Mouse (Mus musculus) myocyte (in vitro differentiated cells): Measurements from ENCODE around the gene Frmpd2. TPM values are rescaled to one million over a fixed set of nuclear protein-coding genes. Genes with fewer than 3 reads are reported as not detected.

Source experiments
- H3K27me3 ChIP-seq: one replicate; pipeline ENCODE4 v1.6.1; 2011; ENCODE audit not compliant: control insufficient read depth, insufficient read depth, insufficient read length
- H3K36me3 ChIP-seq: one replicate; pipeline ENCODE4 v1.6.1; 2011; ENCODE audit not compliant: control insufficient read depth, insufficient read depth
- H3K4me2 ChIP-seq: one replicate; pipeline ENCODE4 v1.6.1; 2011; ENCODE audit warnings: low read depth, control low read depth
- H3K4me3 ChIP-seq: one replicate; pipeline ENCODE4 v1.5.1; 2011; ENCODE audit warnings: mild to moderate bottlenecking, control low read depth, moderate library complexity
- H3K79me2 ChIP-seq: one replicate; pipeline ENCODE4 v1.6.1; 2011; ENCODE audit not compliant: control insufficient read depth, insufficient read depth
- H3ac ChIP-seq: one replicate; pipeline ENCODE4 v1.6.1; 2011; ENCODE audit not compliant: control insufficient read depth, insufficient read length
- CEBPB ChIP-seq: IDR thresholded peaks from 2 replicates; pipeline ENCODE4 v1.6.1; 2011; ENCODE audit warnings: mild to moderate bottlenecking, moderate library complexity; ENCODE audit not compliant: poor library complexity, insufficient read depth, severe bottlenecking
- E2F4 ChIP-seq: IDR thresholded peaks from one replicate; pipeline ENCODE4 v1.6.1; 2011; ENCODE audit warnings: mild to moderate bottlenecking, control low read depth, moderate library complexity; ENCODE audit not compliant: insufficient read depth
- MAX ChIP-seq: IDR thresholded peaks from one replicate; pipeline ENCODE4 v1.6.1; 2011; ENCODE audit warnings: low read depth, mild to moderate bottlenecking, control low read depth
- MYOD1 ChIP-seq, 3 experiments: IDR thresholded peaks; one replicate each; pipeline ENCODE4 v1.6.1; 2011; ENCODE audit warnings: control low read depth in 2 of 3, low read depth in 2 of 3, mild to moderate bottlenecking in 2 of 3, moderate library complexity in 1 of 3; ENCODE audit not compliant: insufficient read length in 2 of 3, control insufficient read depth in 1 of 3
- MYOG ChIP-seq, 3 experiments: IDR thresholded peaks; one replicate each; pipeline ENCODE4 v1.6.1; 2011; ENCODE audit warnings: control low read depth in 2 of 3, low read depth in 2 of 3, mild to moderate bottlenecking in 2 of 3; ENCODE audit not compliant: insufficient read length in 2 of 3, control insufficient read depth in 1 of 3, insufficient read depth in 1 of 3
- POLR2A ChIP-seq: IDR thresholded peaks from one replicate; pipeline ENCODE4 v1.6.1; 2011; ENCODE audit warnings: low read depth, mild to moderate bottlenecking, control low read depth, moderate library complexity; ENCODE audit not compliant: insufficient read length
- POLR2AphosphoS2 ChIP-seq: IDR thresholded peaks from one replicate; pipeline ENCODE4 v1.6.1; 2011; ENCODE audit warnings: low read depth, control low read depth; ENCODE audit not compliant: insufficient read length
- REST ChIP-seq: IDR thresholded peaks from one replicate; pipeline ENCODE4 v1.6.1; 2011; ENCODE audit warnings: mild to moderate bottlenecking, control low read depth, moderate library complexity; ENCODE audit not compliant: insufficient read depth, insufficient read length
- SRF ChIP-seq: IDR thresholded peaks from one replicate; pipeline ENCODE4 v1.6.1; 2011; ENCODE audit warnings: low read depth; ENCODE audit not compliant: control insufficient read depth, insufficient read length
- TCF12 ChIP-seq: IDR thresholded peaks from one replicate; pipeline ENCODE4 v1.6.1; 2011; ENCODE audit warnings: mild to moderate bottlenecking, control low read depth; ENCODE audit not compliant: poor library complexity, insufficient read depth, severe bottlenecking
- TCF3 ChIP-seq: IDR thresholded peaks from one replicate; pipeline ENCODE4 v1.6.1; 2011; ENCODE audit warnings: low read depth, control low read depth; ENCODE audit not compliant: insufficient read length
- USF1 ChIP-seq: IDR thresholded peaks from one replicate; pipeline ENCODE4 v1.6.1; 2011; ENCODE audit warnings: low read depth, mild to moderate bottlenecking, control low read depth, moderate library complexity
- polyA plus RNA-seq: library from polyadenylated mRNA; unstranded; fragments of >200 nt; fragmentation: generic; extraction: Trizol; gene quantifications from one replicate; pipeline ENCODE4 v1.2.1, GENCODE M21; 2012; ENCODE audit warnings: missing spikeins

Frmpd2 gene
- polyA plus RNA-seq, 1 experiment = not detected

GRCm38 (mm10) chr14:33500631-33501030 lies 29.1 kb downstream of the Frmpd2 start:
- Histone ChIP-seq H3K4me3 (no peak overlapping the region), H3K27me3 (peaks cover 47% of the 10 kb centered on the region), H3K79me2 (no peaks in the 10 kb centered on the region), H3K36me3 (no peaks in the 10 kb centered on the region), H3K4me2 (no peak overlapping the region), H3ac (no peak overlapping the region)
- TF ChIP-seq POLR2AphosphoS2 (no peak), E2F4 (no peak), REST (no peak), TCF12 (no peak), MAX (no peak), POLR2A (no peak), SRF (no peak), MYOG (IDR thresholded peaks at IDR 0.05; ENCODE audit: control insufficient read depth in 1 of 3, insufficient read depth in 1 of 3, insufficient read length in 2 of 3, low read depth in 2 of 3) (no peak)

GRCm38 (mm10) chr14:33503311-33503710 lies 31.8 kb downstream of the Frmpd2 start:
- no peak for TF ChIP-seq SRF
- TF ChIP-seq POLR2A = no peak
- no peak for TF ChIP-seq TCF12
- TF ChIP-seq MAX = no peak
- no peak for TF ChIP-seq POLR2AphosphoS2
- no peak for TF ChIP-seq MYOD1 (IDR thresholded peaks at IDR 0.05; ENCODE audit: control insufficient read depth in 1 of 3, insufficient read length in 2 of 3, low read depth in 2 of 3)
- TF ChIP-seq REST = no peak
- TF ChIP-seq CEBPB = no peak
- TF ChIP-seq E2F4 = no peak
- TF ChIP-seq TCF3 = no peak
- H3ac ChIP-seq = no peak overlapping the region

GRCm38 (mm10) chr14:33506696-33507095 lies 35.2 kb downstream of the Frmpd2 start:
- H3ac ChIP-seq = no peak overlapping the region
- peaks cover 37% of the 10 kb centered on the region for H3K27me3 ChIP-seq
- no peaks in the 10 kb centered on the region for H3K79me2 ChIP-seq
- H3K4me2 ChIP-seq = no peak overlapping the region
- no peak overlapping the region for H3K4me3 ChIP-seq
- TF ChIP-seq POLR2AphosphoS2 (no peak), SRF (no peak), MYOD1 (IDR thresholded peaks at IDR 0.05; ENCODE audit: control insufficient read depth in 1 of 3, insufficient read length in 2 of 3, low read depth in 2 of 3) (no peak), POLR2A (no peak), TCF3 (no peak), E2F4 (no peak), MYOG (IDR thresholded peaks at IDR 0.05; ENCODE audit: control insufficient read depth in 1 of 3, insufficient read depth in 1 of 3, insufficient read length in 2 of 3, low read depth in 2 of 3) (no peak)
- no peaks in the 10 kb centered on the region for H3K36me3 ChIP-seq

More at GRCm38 (mm10) chr14:33503311-33503710, 31.8 kb downstream of the Frmpd2 start:
- no peaks in the 10 kb centered on the region for H3K36me3 ChIP-seq
- H3K27me3 ChIP-seq = peaks cover 43% of the 10 kb centered on the region
- no peak overlapping the region for H3K4me2 ChIP-seq
- H3K79me2 ChIP-seq = no peaks in the 10 kb centered on the region
- no peak overlapping the region for H3K4me3 ChIP-seq

DNA sequence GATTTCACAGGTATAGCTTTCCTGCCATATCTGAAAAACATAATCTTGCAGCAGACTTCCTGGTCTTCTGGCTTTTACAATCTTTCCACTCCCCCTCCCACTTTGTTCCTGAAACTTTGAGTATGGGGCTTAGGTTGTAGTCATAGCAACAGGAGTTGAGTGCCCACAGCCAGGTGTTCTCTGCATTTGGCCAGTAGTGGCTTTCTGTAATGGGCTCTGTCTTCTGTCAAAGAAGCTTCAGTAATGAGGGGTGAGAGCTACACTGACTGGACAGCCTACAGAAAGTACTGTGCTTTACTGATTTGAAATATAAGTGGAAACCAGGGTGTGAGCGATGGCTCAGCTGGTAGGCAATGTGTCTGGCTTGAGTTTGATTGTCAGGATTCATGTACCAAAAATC lies 37.2 kb downstream of the Frmpd2 start:
- Histone ChIP-seq H3K36me3 (no peaks in the 10 kb centered on the region), H3K4me2 (no peak overlapping the region), H3K79me2 (no peaks in the 10 kb centered on the region), H3K4me3 (no peak overlapping the region), H3K27me3 (peaks cover 29% of the 10 kb centered on the region), H3ac (no peak overlapping the region)
- TF ChIP-seq USF1 (no peak), SRF (no peak), POLR2AphosphoS2 (no peak), TCF12 (no peak), E2F4 (no peak), MYOD1 (IDR thresholded peaks at IDR 0.05; ENCODE audit: control insufficient read depth in 1 of 3, insufficient read length in 2 of 3, low read depth in 2 of 3) (no peak)

DNA sequence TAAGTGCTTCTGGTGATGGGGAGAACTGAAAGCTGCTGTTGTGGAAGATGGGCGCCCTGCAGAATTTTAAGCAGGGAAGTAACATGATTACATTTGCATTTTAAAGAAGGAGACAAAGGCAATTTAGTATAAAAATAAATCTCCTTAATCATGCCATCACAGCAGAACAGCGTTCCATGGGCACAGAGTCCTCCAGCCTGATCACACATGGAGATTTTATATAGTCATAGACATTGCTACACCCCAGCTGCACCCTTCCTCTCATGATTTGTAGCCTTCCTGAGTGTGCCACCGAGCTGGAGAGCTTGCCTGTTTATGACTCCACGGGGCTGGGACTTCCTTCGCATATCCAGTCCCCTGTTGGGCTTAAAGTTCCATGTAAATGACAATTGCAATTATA lies 42.4 kb downstream of the Frmpd2 start:
- Histone ChIP-seq H3K27me3 (no peaks in the 10 kb centered on the region), H3K4me2 (no peak overlapping the region), H3ac (no peak overlapping the region), H3K4me3 (no peak overlapping the region), H3K79me2 (no peaks in the 10 kb centered on the region), H3K36me3 (no peaks in the 10 kb centered on the region)
- no peak for TF ChIP-seq TCF3
- TF ChIP-seq POLR2A = no peak
- TF ChIP-seq MYOD1 (IDR thresholded peaks at IDR 0.05; ENCODE audit: control insufficient read depth in 1 of 3, insufficient read length in 2 of 3, low read depth in 2 of 3) = no peak
- no peak for TF ChIP-seq CEBPB
- TF ChIP-seq MYOG (IDR thresholded peaks at IDR 0.05; ENCODE audit: control insufficient read depth in 1 of 3, insufficient read depth in 1 of 3, insufficient read length in 2 of 3, low read depth in 2 of 3) = no peak
- TF ChIP-seq E2F4 = no peak
- no peak for TF ChIP-seq SRF
- TF ChIP-seq REST = no peak
